Mouse (Mus musculus): ENCODE data around the gene Ncoa7. TPM values are rescaled to one million over a fixed set of nuclear protein-coding genes. Genes with fewer than 3 reads are reported as not detected.
"Not testable (repeated sequence)": the region's sequence is repeated elsewhere in the genome, so short reads cannot be mapped to it uniquely, and the experiment has no call there.

The Ncoa7 gene
- polyA plus RNA-seq, 1 experiment from 2014 or later: 10.0 TPM

DNA sequence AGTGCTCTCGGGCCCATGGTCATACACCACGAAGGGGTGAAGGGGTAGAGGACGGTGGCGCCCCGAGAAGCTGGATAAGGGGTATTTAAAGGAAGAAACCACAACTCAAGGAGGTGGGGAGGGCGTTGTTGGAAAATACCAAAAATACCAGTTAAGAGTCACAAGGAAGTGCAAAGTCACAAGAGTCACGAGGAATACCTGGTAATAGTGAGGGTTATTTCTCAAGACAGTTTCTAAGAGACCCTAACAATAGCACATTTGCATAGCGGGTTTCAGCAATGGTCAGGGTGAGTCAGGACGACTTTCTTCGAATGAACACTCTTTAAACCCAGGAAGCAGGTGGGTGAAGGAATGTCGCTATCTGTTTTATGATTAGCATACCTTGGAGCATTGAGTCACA is 174.7 kb downstream of the Ncoa7 start:
- not testable (repeated sequence) for H3K4me3 ChIP-seq (replicated peaks); ATAC-seq; H3K9ac ChIP-seq; H3K4me2 ChIP-seq (replicated peaks); H3K27me3 ChIP-seq (replicated peaks); H3K9me3 ChIP-seq; H3K36me3 ChIP-seq; H3K4me1 ChIP-seq (replicated peaks); H3K27ac ChIP-seq
- WGBS: 90% methylated on average over 11 of the region's 11 CpGs

GRCm38 (mm10) chr10:30627548-30627947 is 175.6 kb downstream of the Ncoa7 start:
- WGBS: 18% methylated on average over 1 of the region's 1 CpGs
- no peak for ATAC-seq

GRCm38 (mm10) chr10:30624161-30625019 is 178.7 kb downstream of the Ncoa7 start:
- Histone ChIP-seq H3K4me1 (replicated peaks) (no peaks in the 10 kb centered on the region), H3K4me3 (replicated peaks) (no peak overlapping the region), H3K9ac (no peak overlapping the region), H3K9me3 (no peaks in the 10 kb centered on the region), H3K27ac (no peak overlapping the region), H3K4me2 (replicated peaks) (no peak overlapping the region), H3K27me3 (replicated peaks) (no peaks in the 10 kb centered on the region), H3K36me3 (no peaks in the 10 kb centered on the region)
- no peak for ATAC-seq
- 69% methylated on average over 5 of the region's 5 CpGs for WGBS

More at GRCm38 (mm10) chr10:30627548-30627947, 175.6 kb downstream of the Ncoa7 start:
- Histone ChIP-seq H3K36me3 (no peaks in the 10 kb centered on the region), H3K9me3 (no peaks in the 10 kb centered on the region), H3K4me1 (replicated peaks) (no peaks in the 10 kb centered on the region), H3K4me2 (replicated peaks) (no peak overlapping the region), H3K27ac (no peak overlapping the region), H3K4me3 (replicated peaks) (no peak overlapping the region), H3K9ac (no peak overlapping the region), H3K27me3 (replicated peaks) (no peaks in the 10 kb centered on the region)

DNA sequence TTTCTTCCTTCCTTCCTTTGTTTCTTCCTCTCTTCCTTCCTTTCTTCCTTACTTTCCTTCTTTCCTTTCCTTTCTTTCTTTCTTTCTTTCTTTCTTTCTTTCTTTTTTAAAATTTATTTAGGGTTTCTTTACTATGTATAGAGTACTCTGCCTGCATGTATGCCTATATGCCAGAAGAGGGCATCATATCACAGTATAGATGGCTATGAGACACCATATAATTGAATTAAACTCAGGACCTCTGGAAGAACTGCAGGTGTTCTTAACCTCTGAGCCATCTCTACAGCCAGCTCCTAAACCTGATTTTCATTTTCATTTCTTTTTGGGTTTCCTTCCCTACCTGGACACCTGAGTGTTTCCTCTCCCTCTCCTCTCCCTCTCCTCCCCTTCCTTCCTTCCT is 180.2 kb downstream of the Ncoa7 start:
- no peak overlapping the region for H3K9ac ChIP-seq
- no peak overlapping the region for H3K27ac ChIP-seq
- no peak overlapping the region for H3K4me2 ChIP-seq (replicated peaks)
- H3K9me3 ChIP-seq: no peaks in the 10 kb centered on the region
- no peaks in the 10 kb centered on the region for H3K27me3 ChIP-seq (replicated peaks)
- H3K4me3 ChIP-seq (replicated peaks): no peak overlapping the region
- no peaks in the 10 kb centered on the region for H3K36me3 ChIP-seq
- H3K4me1 ChIP-seq (replicated peaks): no peaks in the 10 kb centered on the region
- ATAC-seq: no peak

GRCm38 (mm10) chr10:30618918-30619210 is 184.3 kb downstream of the Ncoa7 start:
- 43% methylated on average over 3 of the region's 3 CpGs for WGBS
- no peaks in the 10 kb centered on the region for H3K27me3 ChIP-seq (replicated peaks)
- no peaks in the 10 kb centered on the region for H3K9me3 ChIP-seq
- no peak for ATAC-seq
- H3K4me1 ChIP-seq (replicated peaks): no peaks in the 10 kb centered on the region
- no peaks in the 10 kb centered on the region for H3K36me3 ChIP-seq
- H3K4me2 ChIP-seq (replicated peaks): peak overlapping the region; percentile 69
- peak overlapping the region; percentile 61 for H3K4me3 ChIP-seq (replicated peaks)
- H3K9ac ChIP-seq: no peak overlapping the region
- no peak overlapping the region for H3K27ac ChIP-seq

GRCm38 (mm10) chr10:30618091-30618917 is 184.8 kb downstream of the Ncoa7 start:
- H3K4me2 ChIP-seq (replicated peaks): peak overlapping the region; percentile 69
- H3K27me3 ChIP-seq (replicated peaks): no peaks in the 10 kb centered on the region
- peak; percentile 100 for ATAC-seq
- H3K4me1 ChIP-seq (replicated peaks): no peaks in the 10 kb centered on the region
- peak overlapping the region; percentile 69 for H3K9ac ChIP-seq
- H3K36me3 ChIP-seq: no peaks in the 10 kb centered on the region
- no peaks in the 10 kb centered on the region for H3K9me3 ChIP-seq
- peak overlapping the region; percentile 96 for H3K27ac ChIP-seq
- WGBS: under 1% methylated on average over 49 of the region's 49 CpGs
- peak overlapping the region; percentile 61 for H3K4me3 ChIP-seq (replicated peaks)

GRCm38 (mm10) chr10:30613039-30613438 is 190.1 kb downstream of the Ncoa7 start:
- H3K27ac ChIP-seq: no peak overlapping the region
- H3K36me3 ChIP-seq: no peaks in the 10 kb centered on the region
- ATAC-seq: no peak
- H3K9me3 ChIP-seq: no peaks in the 10 kb centered on the region
- no peaks in the 10 kb centered on the region for H3K4me1 ChIP-seq (replicated peaks)
- H3K9ac ChIP-seq: no peak overlapping the region
- no peak overlapping the region for H3K4me3 ChIP-seq (replicated peaks)
- no peaks in the 10 kb centered on the region for H3K27me3 ChIP-seq (replicated peaks)
- 72% methylated on average over 4 of the region's 4 CpGs for WGBS
- H3K4me2 ChIP-seq (replicated peaks): no peak overlapping the region

DNA sequence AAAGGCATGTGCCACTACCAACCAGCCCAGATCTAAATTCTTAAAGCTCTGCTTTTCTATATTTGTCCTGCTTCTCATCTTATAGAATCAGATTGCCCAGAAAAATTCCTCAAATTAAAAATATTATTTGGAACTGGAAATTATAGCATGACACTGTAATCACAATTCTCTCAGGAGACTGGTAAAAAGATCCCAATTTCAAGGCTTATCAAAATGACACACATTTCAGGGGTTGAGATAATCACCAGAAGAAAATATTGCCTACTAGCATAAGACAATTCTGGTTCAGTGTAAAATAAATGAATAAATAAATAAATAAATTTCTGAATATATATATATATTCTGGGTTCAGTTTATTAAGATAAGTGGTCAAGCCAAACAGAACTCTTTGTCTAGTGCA is 193.5 kb downstream of the Ncoa7 start:
- H3K27me3 ChIP-seq (replicated peaks): no peaks in the 10 kb centered on the region
- no peaks in the 10 kb centered on the region for H3K4me1 ChIP-seq (replicated peaks)
- ATAC-seq: no peak
- no peaks in the 10 kb centered on the region for H3K36me3 ChIP-seq
- H3K9ac ChIP-seq: no peak overlapping the region
- H3K9me3 ChIP-seq: no peaks in the 10 kb centered on the region
- no peak overlapping the region for H3K4me3 ChIP-seq (replicated peaks)
- H3K27ac ChIP-seq: no peak overlapping the region
- H3K4me2 ChIP-seq (replicated peaks): no peak overlapping the region

DNA sequence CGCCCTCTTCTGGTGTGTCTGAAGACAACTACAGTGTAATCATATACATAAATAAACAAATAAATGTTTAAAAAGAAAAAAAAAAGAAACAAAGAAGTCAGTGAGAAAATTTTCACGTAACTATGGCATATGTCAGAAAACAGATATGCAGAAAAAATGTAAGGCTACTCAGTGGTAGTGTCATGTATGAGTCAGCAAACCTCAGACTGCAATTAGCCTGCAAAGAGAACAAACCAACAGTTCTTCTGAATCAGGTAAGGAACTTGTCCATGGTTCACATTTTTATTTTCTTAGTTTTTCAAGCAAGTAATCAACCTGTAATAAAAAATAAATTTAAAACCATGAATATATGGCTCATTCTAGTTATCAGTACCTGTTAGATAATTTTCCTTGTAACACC is 195.0 kb downstream of the Ncoa7 start:
- Histone ChIP-seq H3K27me3 (replicated peaks) (no peaks in the 10 kb centered on the region), H3K4me3 (replicated peaks) (no peak overlapping the region), H3K9me3 (no peaks in the 10 kb centered on the region), H3K9ac (no peak overlapping the region), H3K4me1 (replicated peaks) (no peaks in the 10 kb centered on the region), H3K4me2 (replicated peaks) (no peak overlapping the region), H3K27ac (no peak overlapping the region), H3K36me3 (no peaks in the 10 kb centered on the region)
- 63% methylated on average over 2 of the region's 2 CpGs for WGBS
- no peak for ATAC-seq

DNA sequence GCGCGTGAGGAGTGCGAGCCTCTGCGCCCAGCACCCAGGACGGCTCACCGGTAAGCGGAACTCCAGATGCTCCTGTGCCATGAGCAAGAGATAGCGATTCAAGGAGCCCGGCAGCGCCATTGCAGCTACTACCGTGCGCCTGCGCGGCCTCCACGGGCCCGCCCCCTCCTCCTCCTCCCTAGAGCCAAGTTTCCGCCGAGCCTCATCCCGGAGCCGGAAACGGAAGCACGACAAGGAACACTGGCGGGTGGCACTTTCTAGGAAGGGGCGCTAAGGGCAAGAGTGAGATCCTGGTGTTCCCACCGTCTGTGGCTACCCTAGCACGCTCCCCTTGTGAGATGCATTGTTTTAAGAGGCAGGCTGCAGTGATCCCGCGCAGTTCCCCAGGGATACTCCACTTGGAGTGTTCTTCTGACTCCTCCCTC is 202.6 kb downstream of the Ncoa7 start, which contains the start of gene Trmt11:
Trmt11 (minus strand) TSS at position 208 of the 425 bp plus-strand sequence.
- peaks cover 3% of the 10 kb centered on the region; the same call in 1 of the 2 replicates for H3K36me3 ChIP-seq
- peak within 1 kb of the TSS; percentile 64 for H3K4me2 ChIP-seq (replicated peaks)
- H3K4me1 ChIP-seq (replicated peaks): peaks cover 7% of the 10 kb centered on the region
- peak within 1 kb of the TSS; percentile 85 for H3K27ac ChIP-seq
- no peaks in the 10 kb centered on the region for H3K27me3 ChIP-seq (replicated peaks)
- H3K4me3 ChIP-seq (replicated peaks): peak within 1 kb of the TSS; percentile 80
- ATAC-seq: peak; percentile 97
- under 1% methylated on average over 27 of the region's 28 CpGs for WGBS
- H3K9me3 ChIP-seq: no peaks in the 10 kb centered on the region
- H3K9ac ChIP-seq: peak within 1 kb of the TSS; percentile 85

GRCm38 (mm10) chr10:30600094-30600534 is 203.0 kb downstream of the Ncoa7 start:
- Histone ChIP-seq H3K27ac (peak overlapping the region; percentile 85), H3K36me3 (peaks cover 5% of the 10 kb centered on the region; the same call in 1 of the 2 replicates), H3K4me1 (replicated peaks) (peaks cover 7% of the 10 kb centered on the region), H3K4me3 (replicated peaks) (peak overlapping the region; percentile 80), H3K9ac (peak overlapping the region; percentile 85), H3K4me2 (replicated peaks) (peak overlapping the region; percentile 64), H3K27me3 (replicated peaks) (no peaks in the 10 kb centered on the region), H3K9me3 (no peaks in the 10 kb centered on the region)
- under 1% methylated on average over 27 of the region's 27 CpGs for WGBS
- ATAC-seq: peak; percentile 92

DNA sequence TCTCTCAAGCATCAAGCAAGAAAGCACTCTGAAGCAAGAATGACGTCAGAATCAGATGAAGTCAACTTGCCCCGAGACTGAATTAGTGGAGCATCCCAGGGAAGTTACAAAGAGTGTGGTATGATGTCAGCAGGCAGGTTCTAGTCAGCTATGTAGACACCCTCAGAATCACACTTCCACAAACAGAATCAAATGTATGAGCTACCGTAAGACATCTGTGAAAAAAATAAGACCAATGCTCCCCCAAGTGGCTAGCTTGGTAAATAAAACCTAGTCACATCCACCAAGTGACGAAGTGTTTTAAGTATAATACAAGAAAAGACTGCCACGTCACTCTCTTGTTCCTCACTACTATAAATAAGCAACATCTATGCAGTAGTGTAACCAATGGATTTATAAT is 216.1 kb downstream of the Ncoa7 start:
- Histone ChIP-seq H3K27me3 (replicated peaks) (no peaks in the 10 kb centered on the region), H3K4me3 (replicated peaks) (no peak overlapping the region), H3K27ac (no peak overlapping the region), H3K4me1 (replicated peaks) (no peaks in the 10 kb centered on the region), H3K9ac (no peak overlapping the region), H3K36me3 (peaks cover 2% of the 10 kb centered on the region; the same call in 1 of the 2 replicates), H3K4me2 (replicated peaks) (no peak overlapping the region), H3K9me3 (no peaks in the 10 kb centered on the region)
- WGBS: 68% methylated on average over 5 of the region's 5 CpGs
- no peak for ATAC-seq
